Mouse (Mus musculus) cerebellum, adult 2 months (tissue): Measurements from ENCODE around the gene Ccnb1.

Experiments
- CTCF ChIP-seq: fragments of 200-500 bp; IDR thresholded peaks from 2 replicates; pipeline ENCODE4 v1.5.1; 2011; ENCODE audit warnings: low read depth, mild to moderate bottlenecking, control low read depth, low read length, moderate library complexity, borderline replicate concordance; ENCODE audit not compliant: insufficient read depth
- POLR2A ChIP-seq: fragments of 200-500 bp; IDR thresholded peaks from 2 replicates; pipeline ENCODE4 v1.6.1; 2011; ENCODE audit warnings: low read length, control low read depth, borderline replicate concordance; ENCODE audit not compliant: insufficient read depth

GRCm38 (mm10) chr13:100754186-100754585, 32.2 kb downstream of the Ccnb1 start:
- TF ChIP-seq CTCF (no peak), POLR2A (no peak)
